Mouse (Mus musculus) gonadal fat pad, adult 2 months (tissue): Measurements from ENCODE around the gene Stbd1. TPM values are rescaled to one million over a fixed set of nuclear protein-coding genes. Genes with fewer than 3 reads are reported as not detected.

ENCODE experiments used
- DNase-seq: peaks from one replicate; pipeline ENCODE4 v3.0.0-alpha.2; 2012; ENCODE audit warnings: low read depth
- polyA plus RNA-seq: library from polyadenylated mRNA; depleted of rRNA; stranded (reverse); fragments of >200 nt; gene quantifications from 2 replicates; pipeline ENCODE4 v1.2.3, GENCODE M21; 2012; rRNA removed

The Stbd1 gene
- polyA plus RNA-seq, 1 experiment = 5.5 TPM

GRCm38 (mm10) chr5:92635891-92636290, 33.0 kb downstream of the Stbd1 start:
- no peak for DNase-seq

DNA sequence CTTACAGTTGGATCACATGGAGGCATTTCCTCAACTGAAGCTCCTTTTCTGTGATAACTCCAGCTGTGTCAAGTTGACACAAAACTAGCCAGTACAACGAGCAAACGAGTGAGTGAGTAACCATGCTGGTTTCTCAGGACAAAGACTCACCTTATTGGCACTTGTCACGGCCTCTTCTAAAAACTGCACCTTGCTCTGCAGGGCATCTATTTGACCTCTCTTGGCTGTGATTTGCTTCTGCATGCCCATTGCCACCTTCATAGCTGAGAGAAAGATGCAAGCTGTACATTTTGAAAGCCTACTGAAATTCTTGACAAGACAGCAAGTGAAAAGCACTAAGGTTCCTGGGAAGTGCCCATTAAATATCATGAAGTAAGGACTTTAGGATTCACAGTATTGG, 38.0 kb downstream of the Stbd1 start:
- no peak for DNase-seq

Other genes with a start within 250 kb of the Stbd1 start
- gene Nup54, start 167.8 kb upstream of the Stbd1 start, polyA plus RNA-seq = 17.2 and 19.3 TPM in 2 replicates
- 26.6 and 33.0 TPM in 2 replicates for gene Scarb2, start 96.2 kb upstream of the Stbd1 start, polyA plus RNA-seq
- gene Fam47e, start 48.0 kb upstream of the Stbd1 start, polyA plus RNA-seq = 1.2 and 2.7 TPM in 2 replicates
- 0.30 and 0.69 TPM in 2 replicates for gene Ccdc158, start 72.2 kb downstream of the Stbd1 start, polyA plus RNA-seq
- gene Shroom3, start 80.4 kb downstream of the Stbd1 start, polyA plus RNA-seq = 24.9 and 34.4 TPM in 2 replicates